Mouse (Mus musculus) embryonic fibroblast, embryonic 13.5 days (primary cell): ENCODE data around the gene Kcnf1.

Experiments
- CTCF ChIP-seq: IDR thresholded peaks from 2 replicates; pipeline ENCODE4 v1.5.1; 2011; ENCODE audit warnings: mild to moderate bottlenecking, control low read depth, low read length, moderate library complexity, borderline replicate concordance; ENCODE audit not compliant: insufficient read depth
- POLR2A ChIP-seq: IDR thresholded peaks from 2 replicates; pipeline ENCODE4 v1.6.1; 2011; ENCODE audit warnings: low read depth, mild to moderate bottlenecking, control low read depth, low read length, moderate library complexity

DNA sequence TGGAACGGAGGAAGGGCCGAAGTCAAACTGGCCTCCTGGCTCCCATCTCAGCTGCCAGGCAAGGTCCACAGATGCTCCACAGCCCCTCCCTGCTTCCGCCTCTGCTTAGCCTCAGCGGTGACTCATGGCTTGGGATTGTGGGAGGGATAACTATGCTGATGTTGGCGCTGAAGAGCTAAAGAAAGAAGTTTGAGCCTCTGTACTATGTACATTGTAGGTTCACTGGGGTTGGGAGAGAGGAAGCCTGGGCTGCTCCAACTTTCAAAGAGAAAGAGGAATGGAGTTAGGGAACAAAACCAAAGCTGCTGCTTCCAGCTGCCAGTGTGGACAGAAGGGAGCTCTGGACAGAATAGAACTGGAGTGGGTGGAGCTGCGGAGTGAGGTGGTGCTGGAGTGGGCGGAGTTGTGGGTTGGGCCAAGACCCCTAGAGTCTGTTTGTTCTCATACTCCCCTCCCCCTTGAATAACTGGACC is 7.7 kb upstream of the Kcnf1 start:
- TF ChIP-seq CTCF, result no peak
- TF ChIP-seq POLR2A, result peak; percentile 58; the same call in 1 of the 2 replicates
